Mouse (Mus musculus) cortical plate, adult 2 months (tissue): Measurements from ENCODE around the gene Bmp6. TPM values are rescaled to one million over a fixed set of nuclear protein-coding genes. Genes with fewer than 3 reads are reported as not detected.

Experiments
- H3K27ac ChIP-seq: fragments of 200-500 bp; 2 replicates; pipeline ENCODE4 v1.5.1; 2012; ENCODE audit warnings: low read length, control low read depth, inconsistent platforms; ENCODE audit not compliant: insufficient read depth
- H3K4me1 ChIP-seq: fragments of 200-500 bp; 2 replicates; pipeline ENCODE4 v1.6.1; 2011; ENCODE audit warnings: low read length; ENCODE audit not compliant: control insufficient read depth, insufficient read depth
- H3K4me3 ChIP-seq: fragments of 200-500 bp; 2 replicates; pipeline ENCODE4 v1.5.1; 2011; ENCODE audit warnings: mild to moderate bottlenecking, low read length, control low read depth; ENCODE audit not compliant: insufficient read depth
- CTCF ChIP-seq: fragments of 200-500 bp; IDR thresholded peaks from 2 replicates; pipeline ENCODE4 v1.5.1; 2011; ENCODE audit warnings: mild to moderate bottlenecking, control low read depth, low read length; ENCODE audit not compliant: insufficient read depth; ENCODE audit errors: extremely low read depth
- POLR2A ChIP-seq: fragments of 200-500 bp; IDR thresholded peaks from 2 replicates; pipeline ENCODE4 v1.6.1; 2011; ENCODE audit warnings: mild to moderate bottlenecking, low read length, control low read depth; ENCODE audit not compliant: insufficient read depth; ENCODE audit errors: extremely low read depth
- polyA plus RNA-seq: library from polyadenylated mRNA; depleted of rRNA; stranded (reverse); fragments of >200 nt; gene quantifications from 2 replicates; pipeline ENCODE4 v1.2.3, GENCODE M21; 2012

The Bmp6 gene
- polyA plus RNA-seq, 1 experiment, result 7.0 TPM

DNA sequence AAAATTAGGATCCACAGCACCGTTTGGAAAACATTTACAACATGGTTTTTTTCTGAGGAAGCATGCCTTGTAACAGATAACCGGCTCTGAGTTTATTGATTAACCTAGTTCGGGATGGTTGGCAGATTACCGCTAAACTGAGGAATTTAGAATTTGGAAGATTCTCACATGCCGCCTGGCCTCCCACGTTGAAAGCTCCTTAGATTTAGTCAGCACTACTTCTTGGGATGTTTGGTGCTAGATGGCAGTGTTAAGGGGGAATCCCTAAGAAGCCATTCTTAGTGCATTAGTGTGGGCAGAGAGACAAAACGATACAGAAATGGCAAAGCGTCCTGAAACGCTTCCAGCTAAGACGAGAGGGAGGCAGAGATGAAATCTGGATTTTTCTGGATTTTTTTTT is 8.1 kb downstream of the Bmp6 start:
- Histone ChIP-seq H3K4me1 (peaks cover 1% of the 10 kb centered on the region; the same call in 1 of the 2 replicates), H3K27ac (no peak overlapping the region)

GRCm38 (mm10) chr13:38353420-38354255 is 8.7 kb downstream of the Bmp6 start:
- TF ChIP-seq POLR2A, result no peak
- no peak for TF ChIP-seq CTCF
- no peak overlapping the region for H3K27ac ChIP-seq
- peaks cover 1% of the 10 kb centered on the region; the same call in 1 of the 2 replicates for H3K4me1 ChIP-seq
- no peak overlapping the region for H3K4me3 ChIP-seq

More for the DNA sequence above, 8.1 kb downstream of the Bmp6 start:
- no peak for TF ChIP-seq POLR2A
- TF ChIP-seq CTCF, result no peak
- H3K4me3 ChIP-seq, result no peak overlapping the region

DNA sequence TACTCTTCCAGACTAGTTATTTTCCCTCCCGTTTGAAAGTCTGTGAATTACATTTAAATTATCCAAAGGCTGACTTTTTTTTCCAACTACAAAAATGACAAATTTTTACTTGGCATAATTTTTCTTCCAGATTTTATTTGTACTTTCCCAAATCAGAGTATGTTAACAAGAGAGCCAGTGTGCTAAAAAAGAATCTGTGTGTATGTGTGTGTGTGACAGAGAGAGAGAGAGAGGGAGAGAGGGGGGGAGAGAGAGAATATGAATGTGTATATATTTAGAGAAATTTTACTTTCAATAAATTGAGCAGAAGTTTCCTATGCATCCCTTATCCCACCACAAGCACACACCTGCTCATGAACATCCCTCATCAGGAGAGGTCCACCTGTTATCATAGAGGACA is 9.4 kb downstream of the Bmp6 start:
- Histone ChIP-seq H3K27ac (no peak overlapping the region), H3K4me3 (no peak overlapping the region), H3K4me1 (peaks cover 1% of the 10 kb centered on the region; the same call in 1 of the 2 replicates)
- TF ChIP-seq CTCF (no peak), POLR2A (no peak)

DNA sequence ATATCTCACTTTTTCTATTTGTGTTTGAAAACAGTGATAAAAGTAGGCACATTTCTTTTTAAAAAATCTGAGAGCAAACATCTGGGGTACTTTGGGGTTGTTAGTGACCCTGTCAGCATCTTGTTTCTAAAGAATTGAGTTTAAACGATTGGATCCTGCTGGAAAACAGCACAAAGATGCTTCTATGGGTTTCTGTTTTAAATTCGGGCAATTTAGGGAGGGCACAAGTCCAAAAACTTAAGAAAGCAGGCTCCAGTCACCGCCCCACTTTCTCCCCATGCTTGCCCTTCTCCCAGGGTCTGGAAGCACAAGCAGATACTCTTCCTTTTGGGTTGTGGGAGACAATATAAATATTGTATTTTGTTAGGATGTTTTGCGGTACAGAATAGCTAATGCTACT is 14.1 kb downstream of the Bmp6 start:
- peaks cover 1% of the 10 kb centered on the region; the same call in 1 of the 2 replicates for H3K4me1 ChIP-seq
- TF ChIP-seq CTCF (no peak), POLR2A (no peak)
- H3K27ac ChIP-seq, result no peak overlapping the region
- H3K4me3 ChIP-seq, result no peak overlapping the region

GRCm38 (mm10) chr13:38362751-38363150 is 17.8 kb downstream of the Bmp6 start:
- Histone ChIP-seq H3K4me3 (no peak overlapping the region), H3K4me1 (no peaks in the 10 kb centered on the region), H3K27ac (no peak overlapping the region)
- no peak for TF ChIP-seq CTCF
- no peak for TF ChIP-seq POLR2A

DNA sequence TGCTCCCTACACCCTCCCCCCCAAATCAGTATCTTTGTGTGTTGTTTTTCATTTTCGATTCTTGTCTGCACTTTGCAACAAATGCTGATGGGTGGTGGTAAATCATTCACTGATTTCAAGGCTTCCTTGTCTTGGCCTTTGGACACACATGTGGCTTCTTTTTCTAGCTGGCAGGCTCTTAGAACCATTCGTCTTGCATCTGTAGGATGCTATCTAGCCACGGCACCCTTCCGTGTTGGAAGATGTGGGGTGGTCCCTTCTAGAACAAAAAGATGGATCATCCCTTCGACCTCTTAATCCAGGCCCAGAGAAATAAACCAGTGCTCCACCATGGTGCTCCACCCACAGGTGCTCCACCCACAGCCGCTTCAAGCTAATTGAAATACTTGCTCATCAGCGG is 19.0 kb downstream of the Bmp6 start:
- Histone ChIP-seq H3K27ac (no peak overlapping the region), H3K4me3 (no peak overlapping the region), H3K4me1 (no peaks in the 10 kb centered on the region)
- TF ChIP-seq CTCF (no peak), POLR2A (no peak)

DNA sequence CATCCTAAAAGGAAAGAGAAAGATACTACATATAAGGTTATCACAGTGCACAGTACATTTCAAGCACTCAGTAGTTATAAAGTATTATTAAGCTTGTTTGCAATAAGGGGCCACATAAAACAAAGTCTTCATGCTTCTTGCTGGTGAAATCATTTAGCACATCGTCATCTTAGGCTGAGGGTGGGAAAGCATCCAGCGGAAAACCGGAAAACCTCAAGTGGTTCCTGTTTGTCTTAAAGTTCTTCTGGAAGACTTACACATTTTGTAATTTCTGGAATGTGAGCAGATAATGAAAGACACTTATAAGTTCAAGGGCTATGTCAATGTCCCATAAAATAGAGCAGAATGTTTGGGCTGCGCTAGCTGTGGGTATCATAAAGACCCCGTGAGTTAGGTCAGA is 24.7 kb downstream of the Bmp6 start:
- no peak overlapping the region for H3K27ac ChIP-seq
- TF ChIP-seq POLR2A (no peak), CTCF (no peak)
- H3K4me1 ChIP-seq, result no peaks in the 10 kb centered on the region
- no peak overlapping the region for H3K4me3 ChIP-seq

DNA sequence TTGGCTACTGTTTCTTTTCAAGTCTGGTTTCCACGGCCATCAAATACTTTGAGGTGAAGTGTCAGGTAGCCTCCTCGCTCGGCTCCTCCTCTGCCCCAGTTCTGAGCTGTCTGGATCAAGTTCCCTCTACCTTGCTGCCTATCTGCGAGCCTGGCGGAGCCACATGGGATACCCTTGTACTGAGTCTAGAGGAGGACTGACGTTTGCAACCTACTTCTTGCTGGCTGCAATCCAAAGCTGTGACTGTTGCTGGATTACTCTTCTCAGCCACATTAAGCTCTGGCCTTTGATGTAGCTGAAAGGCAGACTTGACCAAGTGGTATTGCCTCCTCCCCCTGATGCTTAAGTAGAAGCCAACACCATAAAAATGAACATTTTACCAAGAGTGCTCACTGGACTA is 31.2 kb downstream of the Bmp6 start:
- no peaks in the 10 kb centered on the region for H3K4me1 ChIP-seq
- TF ChIP-seq POLR2A (no peak), CTCF (no peak)
- H3K27ac ChIP-seq, result no peak overlapping the region
- no peak overlapping the region for H3K4me3 ChIP-seq

DNA sequence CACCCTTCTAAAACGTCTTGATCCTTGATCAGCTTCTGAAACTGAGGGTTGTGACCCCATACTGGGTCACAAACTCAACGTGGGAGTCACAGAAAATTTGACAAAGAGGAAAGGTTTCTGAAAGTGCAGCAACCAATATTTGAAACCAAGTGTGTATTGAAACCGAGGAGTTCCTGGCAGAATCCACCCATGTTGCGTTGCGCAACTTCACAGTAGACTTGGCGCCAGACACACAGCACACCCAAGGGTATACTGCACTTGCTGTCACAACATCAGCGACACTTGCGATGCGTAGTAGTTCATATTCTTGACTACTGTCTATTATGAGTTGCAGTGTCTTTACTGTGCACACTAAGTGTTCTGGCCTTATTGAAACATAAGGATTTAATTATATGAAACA is 32.4 kb downstream of the Bmp6 start:
- H3K4me1 ChIP-seq, result no peaks in the 10 kb centered on the region
- no peak for TF ChIP-seq CTCF
- TF ChIP-seq POLR2A, result no peak
- no peak overlapping the region for H3K27ac ChIP-seq
- H3K4me3 ChIP-seq, result no peak overlapping the region

DNA sequence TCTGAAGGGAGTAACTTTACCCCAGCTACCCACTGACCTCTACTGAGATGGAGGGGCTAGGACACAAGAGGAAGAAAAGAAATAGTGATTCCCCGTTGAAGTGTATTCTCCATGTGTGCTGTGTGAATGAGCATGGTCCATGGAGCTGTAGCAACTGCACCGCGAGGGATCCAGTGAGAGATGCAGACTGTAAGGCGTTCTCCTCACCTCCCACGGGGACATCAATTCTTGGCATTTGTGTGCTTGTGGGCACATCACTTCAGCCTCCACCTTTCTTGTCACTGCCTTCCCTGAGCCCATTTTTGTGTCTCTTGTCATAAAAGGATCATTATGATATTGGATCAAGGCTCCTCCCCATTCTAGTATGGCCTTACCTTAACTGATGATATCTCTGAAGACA is 34.9 kb downstream of the Bmp6 start:
- TF ChIP-seq CTCF, result no peak
- no peaks in the 10 kb centered on the region for H3K4me1 ChIP-seq
- H3K27ac ChIP-seq, result no peak overlapping the region
- H3K4me3 ChIP-seq, result no peak overlapping the region

- Histone ChIP-seq H3K4me1 (no peaks in the 10 kb centered on the region), H3K4me3 (no peak overlapping the region), H3K27ac (no peak overlapping the region)
- TF ChIP-seq CTCF, result no peak
- TF ChIP-seq POLR2A, result no peak
These were observed 41.2 kb downstream of the Bmp6 start for GRCm38 (mm10) chr13:38386035-38386559.
